Mouse (Mus musculus) mouse trophoblast stem cell (cell line): ENCODE measurements around the gene Exoc6.
"Not testable (repeated sequence)": the region's sequence is repeated elsewhere in the genome, so short reads cannot be mapped to it uniquely, and the experiment has no call there.

Experiments used
- in situ Hi-C, 2 experiments: fragments of 300-500 bp; cut with MseI, MboI; formaldehyde crosslinking; loops; 2 replicates in 1 of 2; 3 replicates in 1 of 2; pipeline ENCODE4 v1.15.1; 2025

Gene Exoc6

GRCm38 (mm10) chr19:37537717-37538116 is 12.5 kb upstream of the Exoc6 start:
- in situ Hi-C loops, result no loop called here

- in situ Hi-C loops, result no loop called here
Observed at GRCm38 (mm10) chr19:37540201-37540600, 10.0 kb upstream of the Exoc6 start.

GRCm38 (mm10) chr19:37543537-37544326 is 6.5 kb upstream of the Exoc6 start:
- in situ Hi-C loops, result no loop called here

- in situ Hi-C loops, result no loop called here
Observed at GRCm38 (mm10) chr19:37544476-37544875, 5.7 kb upstream of the Exoc6 start.

- in situ Hi-C loops, result no loop called here
Observed at GRCm38 (mm10) chr19:37545231-37545630, 5.0 kb upstream of the Exoc6 start.

- in situ Hi-C loops, result no loop called here
Observed at GRCm38 (mm10) chr19:37545725-37546124, 4.5 kb upstream of the Exoc6 start.

- in situ Hi-C loops, result no loop called here
Observed at GRCm38 (mm10) chr19:37546776-37547175, 3.4 kb upstream of the Exoc6 start.

- in situ Hi-C loops, result no loop called here
Observed at GRCm38 (mm10) chr19:37551040-37551566, 885 bp downstream of the Exoc6 start.

GRCm38 (mm10) chr19:37553376-37554265 is 3.4 kb downstream of the Exoc6 start:
- in situ Hi-C loops, result no loop called here

- in situ Hi-C loops, result not testable (repeated sequence)
Observed at GRCm38 (mm10) chr19:37554266-37554650, 4.0 kb downstream of the Exoc6 start.

GRCm38 (mm10) chr19:37555863-37556566 is 5.8 kb downstream of the Exoc6 start:
- in situ Hi-C loops, result no loop called here

GRCm38 (mm10) chr19:37557898-37558297 is 7.7 kb downstream of the Exoc6 start:
- in situ Hi-C loops, result no loop called here

- in situ Hi-C loops, result no loop called here
Observed at GRCm38 (mm10) chr19:37559286-37560079, 9.3 kb downstream of the Exoc6 start.

- in situ Hi-C loops, result no loop called here
Observed at GRCm38 (mm10) chr19:37560080-37560427, 9.8 kb downstream of the Exoc6 start.

- in situ Hi-C loops, result no loop called here
Observed at GRCm38 (mm10) chr19:37561106-37561892, 11.1 kb downstream of the Exoc6 start.

GRCm38 (mm10) chr19:37563763-37564162 is 13.5 kb downstream of the Exoc6 start:
- in situ Hi-C loops, result no loop called here

- in situ Hi-C loops, result no loop called here
Observed at GRCm38 (mm10) chr19:37565806-37566205, 15.6 kb downstream of the Exoc6 start.

- in situ Hi-C loops, result no loop called here
Observed at GRCm38 (mm10) chr19:37569186-37569754, 19.1 kb downstream of the Exoc6 start.

- in situ Hi-C loops, result no loop called here
Observed at GRCm38 (mm10) chr19:37570966-37571718, 20.9 kb downstream of the Exoc6 start.
